Mouse (Mus musculus) C2C12 (cell line): ENCODE measurements around the gene Lypd6b.

Experiments
- CEBPB ChIP-seq: IDR thresholded peaks from one replicate; pipeline ENCODE4 v1.6.1; 2011; ENCODE audit warnings: low read depth, mild to moderate bottlenecking, control low read depth, moderate library complexity
- CTCF ChIP-seq: IDR thresholded peaks from one replicate; pipeline ENCODE4 v1.5.1; 2011; ENCODE audit not compliant: control insufficient read depth, insufficient read depth, insufficient read length
- MAX ChIP-seq: IDR thresholded peaks from one replicate; pipeline ENCODE4 v1.6.1; 2011; ENCODE audit warnings: mild to moderate bottlenecking, control low read depth

DNA sequence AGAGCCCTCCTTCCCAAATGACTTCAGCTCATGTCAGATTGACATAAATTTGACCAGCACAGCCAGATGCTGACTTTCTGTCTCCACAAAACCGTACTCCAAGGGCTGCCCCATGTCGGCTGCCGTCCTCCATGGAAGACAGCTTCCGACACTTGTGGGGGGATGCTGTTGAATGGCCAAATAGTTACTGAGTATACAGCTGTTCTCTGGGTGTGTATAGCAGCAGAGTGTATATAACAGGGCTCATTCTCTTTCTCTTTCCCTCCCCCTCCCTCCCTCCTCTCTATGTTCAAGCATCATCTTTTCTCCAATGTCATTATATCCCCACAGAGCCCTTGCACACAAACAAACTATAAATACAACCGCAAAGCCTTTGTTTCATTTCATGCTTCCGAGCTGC lies 43.7 kb upstream of the Lypd6b start:
- TF ChIP-seq MAX (no peak), CTCF (no peak), CEBPB (no peak)
